Mouse (Mus musculus) heart, embryonic 14.5 days (tissue): ENCODE measurements around the gene Gm9833. TPM values are rescaled to one million over a fixed set of nuclear protein-coding genes. Genes with fewer than 3 reads are reported as not detected.

Source experiments
- ATAC-seq: fragments of 200-750 bp; cut with Nextera tagmentation; 2 replicates; pipeline ENCODE4 v1.8.0; 2017; ENCODE audit warnings: low read depth, moderate TSS enrichment; ENCODE audit not compliant: insufficient number of reproducible peaks, insufficient read depth, low FRiP score
- H3K27ac ChIP-seq, 2 experiments: fragments of 200-500 bp in 1 of 2; fragments of 300-500 bp in 1 of 2; sonication (generic) in 1 of 2; replicated peaks in 1 of 2; 2 replicates each; pipeline ENCODE4 v1.5.1; 2012 to 2014; ENCODE audit warnings: low read depth in 2 of 2, low read length in 2 of 2, control low read depth in 1 of 2, mild to moderate bottlenecking in 1 of 2, mixed read lengths in 1 of 2; ENCODE audit not compliant: control insufficient read depth in 1 of 2, insufficient read depth in 1 of 2
- H3K27me3 ChIP-seq: fragments of 300-500 bp; sonication (generic); 2 replicates; pipeline ENCODE4 v1.6.1; 2014; ENCODE audit warnings: mild to moderate bottlenecking, low read length, control low read depth; ENCODE audit not compliant: control insufficient read depth, insufficient read depth
- H3K36me3 ChIP-seq: fragments of 300-500 bp; sonication (generic); 2 replicates; pipeline ENCODE4 v1.6.1; 2014; ENCODE audit warnings: mild to moderate bottlenecking, control low read depth, low read length, mixed read lengths; ENCODE audit not compliant: control insufficient read depth, insufficient read depth
- H3K4me1 ChIP-seq, 2 experiments: fragments of 200-500 bp in 1 of 2; fragments of 300-500 bp in 1 of 2; sonication (generic) in 1 of 2; 2 replicates each; pipeline ENCODE4 v1.6.1; 2012 to 2014; ENCODE audit warnings: low read length in 2 of 2, control low read depth in 1 of 2, mixed read lengths in 1 of 2; ENCODE audit not compliant: control insufficient read depth in 2 of 2, insufficient read depth in 2 of 2
- H3K4me2 ChIP-seq: fragments of 300-500 bp; sonication (generic); 2 replicates; pipeline ENCODE4 v1.6.1; 2014; ENCODE audit warnings: mild to moderate bottlenecking, low read length
- H3K4me3 ChIP-seq, 2 experiments: fragments of 200-500 bp in 1 of 2; fragments of 300-500 bp in 1 of 2; sonication (generic) in 1 of 2; 2 replicates each; pipeline ENCODE4 v1.5.1; 2012 to 2014; ENCODE audit warnings: low read length in 2 of 2, mild to moderate bottlenecking in 2 of 2, control low read depth in 1 of 2, low read depth in 1 of 2, moderate library complexity in 1 of 2; ENCODE audit not compliant: control insufficient read depth in 1 of 2, insufficient read depth in 1 of 2
- H3K9ac ChIP-seq: fragments of 300-500 bp; sonication (generic); 2 replicates; pipeline ENCODE4 v1.6.1; 2014; ENCODE audit warnings: mild to moderate bottlenecking, low read length
- H3K9me3 ChIP-seq: fragments of 300-500 bp; sonication (generic); 2 replicates; pipeline ENCODE4 v1.6.1; 2016; ENCODE audit warnings: low read length, control low read depth; ENCODE audit not compliant: control insufficient read depth
- WGBS: fragments of 180-500 bp; shearing (Covaris S2); extraction: QIAGEN DNeasy Blood & Tissue Kit; methylation state at CpG from one replicate; pipeline ENCODE4 v1.1.7; 2014; 5-methylcytosine and 5-hydroxymethylcytosine counted together
- polyA plus RNA-seq: library from polyadenylated mRNA; unstranded; fragments of >200 nt; fragmentation: Nextera tagmentation; extraction: Ambion mirVana; gene quantifications from 2 replicates; pipeline ENCODE4 v1.2.1, GENCODE M21; 2014

Gm9833 gene
- polyA plus RNA-seq, 1 experiment from 2014 or later: 2.2 TPM

- H3K4me1 ChIP-seq: no peaks in the 10 kb centered on the region
- no peaks in the 10 kb centered on the region for H3K36me3 ChIP-seq
- no peak overlapping the region for H3K27ac ChIP-seq
- 55% methylated on average over 4 of the region's 4 CpGs for WGBS
- H3K27me3 ChIP-seq: no peaks in the 10 kb centered on the region; the same call in 1 of the 2 replicates
- no peaks in the 10 kb centered on the region for H3K9me3 ChIP-seq
- no peak for ATAC-seq
- H3K4me3 ChIP-seq: no peak overlapping the region
- H3K4me2 ChIP-seq: no peak overlapping the region
- H3K9ac ChIP-seq: no peak overlapping the region
Observed at GRCm38 (mm10) chr3:10082545-10083062, 5.3 kb upstream of the Gm9833 start.

DNA sequence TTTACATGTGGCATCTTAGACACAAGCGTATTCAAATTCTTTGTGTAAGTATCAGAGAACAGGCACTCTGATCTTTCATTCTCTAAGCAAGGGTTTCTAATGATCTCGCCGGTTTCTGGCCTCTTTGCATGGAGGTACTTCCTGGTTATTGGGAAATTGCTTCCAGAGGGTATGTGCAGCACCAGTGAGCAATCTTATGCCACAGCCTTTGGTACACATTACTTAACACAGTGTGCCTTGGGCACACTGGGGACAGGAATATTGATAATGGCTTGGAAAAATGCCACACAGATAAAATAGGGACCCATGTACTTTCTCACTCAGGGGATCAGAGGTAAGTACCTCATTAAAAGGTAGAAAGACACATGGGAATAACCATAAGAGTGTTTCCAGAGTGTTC lies 3.8 kb upstream of the Gm9833 start:
- no peaks in the 10 kb centered on the region for H3K4me1 ChIP-seq
- H3K4me2 ChIP-seq: no peak overlapping the region
- H3K36me3 ChIP-seq: no peaks in the 10 kb centered on the region
- no peak for ATAC-seq
- no peaks in the 10 kb centered on the region for H3K9me3 ChIP-seq
- no peak overlapping the region for H3K4me3 ChIP-seq
- 80% methylated on average over 3 of the region's 3 CpGs for WGBS
- no peaks in the 10 kb centered on the region; the same call in 1 of the 2 replicates for H3K27me3 ChIP-seq
- H3K9ac ChIP-seq: no peak overlapping the region
- no peak overlapping the region for H3K27ac ChIP-seq

DNA sequence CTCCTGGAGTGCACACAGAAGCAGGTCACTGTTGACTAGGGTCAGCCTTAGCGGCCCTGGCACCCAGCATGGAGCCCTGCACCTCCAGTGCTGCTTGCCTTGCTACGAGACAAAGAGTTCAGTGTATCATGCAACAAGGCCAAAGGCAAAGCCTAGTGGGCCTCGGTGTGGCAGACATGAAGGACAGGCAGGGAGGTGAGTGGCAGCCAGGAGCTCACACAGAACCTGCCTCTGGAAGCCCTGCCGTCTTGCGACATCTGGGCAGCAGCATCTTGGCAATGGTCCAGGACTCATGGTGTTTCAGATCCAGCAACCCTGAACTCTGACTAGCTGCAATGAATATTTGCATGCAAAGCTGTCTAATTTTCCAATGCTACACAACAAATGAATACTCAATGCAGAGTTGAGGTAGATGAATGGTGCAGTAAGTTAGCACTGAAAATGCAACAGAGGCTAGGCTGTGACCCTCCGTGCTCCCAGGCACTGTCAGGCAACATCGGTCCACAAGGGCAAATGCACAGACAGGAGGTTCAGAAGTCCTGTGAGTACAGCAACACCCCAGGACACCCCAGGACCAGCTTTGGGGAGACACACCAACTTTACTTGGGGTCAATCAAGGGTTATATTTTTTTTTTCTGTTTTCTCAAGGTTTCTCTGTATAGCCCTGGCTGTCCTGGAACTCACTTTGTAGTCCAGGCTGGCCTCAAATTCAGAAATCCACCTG lies 2.4 kb upstream of the Gm9833 start:
- H3K27ac ChIP-seq: no peak overlapping the region
- no peaks in the 10 kb centered on the region for H3K9me3 ChIP-seq
- H3K27me3 ChIP-seq: no peaks in the 10 kb centered on the region; the same call in 1 of the 2 replicates
- 62% methylated on average over 7 of the region's 7 CpGs for WGBS
- H3K36me3 ChIP-seq: no peaks in the 10 kb centered on the region
- H3K4me1 ChIP-seq: no peaks in the 10 kb centered on the region
- H3K4me3 ChIP-seq: no peak overlapping the region
- H3K4me2 ChIP-seq: no peak overlapping the region
- no peak overlapping the region for H3K9ac ChIP-seq
- ATAC-seq: no peak

- 89% methylated on average over 8 of the region's 8 CpGs for WGBS
- peaks cover 0 to 3% of the 10 kb centered on the region in 2 experiments; a peak in 1 of 4 replicates for H3K4me1 ChIP-seq
- H3K9ac ChIP-seq: no peak overlapping the region
- ATAC-seq: no peak
- peak overlapping the region; percentile 48; the same call in 1 of the 2 replicates for H3K4me2 ChIP-seq
- no peak overlapping the region for H3K27ac ChIP-seq
- H3K4me3 ChIP-seq: no peak overlapping the region
- H3K36me3 ChIP-seq: no peaks in the 10 kb centered on the region
- H3K27me3 ChIP-seq: no peaks in the 10 kb centered on the region; the same call in 1 of the 2 replicates
- no peaks in the 10 kb centered on the region for H3K9me3 ChIP-seq
Observed at GRCm38 (mm10) chr3:10087511-10087910, 399 bp upstream of the Gm9833 start.

DNA sequence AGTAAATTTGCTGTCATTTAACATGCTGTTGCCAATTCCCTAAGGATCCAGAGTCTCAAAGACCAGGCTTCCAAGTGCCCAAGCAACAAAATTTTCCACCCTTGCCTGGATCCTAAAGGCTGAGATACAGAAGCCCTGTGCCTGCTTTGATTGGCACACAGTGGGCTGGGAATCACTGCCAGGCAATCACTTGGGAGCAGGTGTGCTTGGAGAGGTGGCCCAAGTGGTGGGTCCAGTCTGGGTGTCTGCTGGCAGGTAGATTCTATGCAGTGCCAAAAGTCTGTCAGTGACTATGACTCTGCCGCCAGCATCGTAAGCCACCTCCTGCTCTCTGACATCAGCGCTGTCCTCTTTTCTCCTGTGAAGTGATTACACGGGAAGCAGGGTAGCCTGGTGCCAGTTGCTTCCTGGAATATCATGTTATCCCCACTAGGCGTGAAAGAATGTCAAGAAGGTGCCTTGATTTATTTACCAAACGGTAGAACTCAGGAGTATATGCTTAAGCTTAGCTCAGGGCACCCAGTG lies 3.8 kb downstream of the Gm9833 start:
- Histone ChIP-seq H3K27me3 (no peaks in the 10 kb centered on the region; the same call in 1 of the 2 replicates), H3K4me1 (peaks cover 0 to 3% of the 10 kb centered on the region in 2 experiments; a peak in 1 of 4 replicates), H3K27ac (peak overlapping the region in 1 of 2 experiments; percentile 75; a peak in 2 of 4 replicates), H3K4me2 (no peak overlapping the region), H3K36me3 (no peaks in the 10 kb centered on the region), H3K9ac (no peak overlapping the region), H3K4me3 (no peak overlapping the region), H3K9me3 (no peaks in the 10 kb centered on the region)
- WGBS: 53% methylated on average over 6 of the region's 6 CpGs
- no peak for ATAC-seq

GRCm38 (mm10) chr3:10092499-10092898 lies 4.6 kb downstream of the Gm9833 start:
- ATAC-seq: 0 out of 2 replicates have a peak, but pooled peaks have one; percentile 21
- 47% methylated on average over 7 of the region's 7 CpGs for WGBS

GRCm38 (mm10) chr3:10092914-10093313 lies 5.0 kb downstream of the Gm9833 start:
- Histone ChIP-seq H3K9ac (no peak overlapping the region), H3K4me3 (no peak overlapping the region), H3K4me1 (peaks cover 0 to 3% of the 10 kb centered on the region in 2 experiments; a peak in 1 of 4 replicates), H3K4me2 (no peak overlapping the region), H3K27ac (peak overlapping the region; percentile 60 to 75), H3K27me3 (no peaks in the 10 kb centered on the region), H3K36me3 (no peaks in the 10 kb centered on the region), H3K9me3 (no peaks in the 10 kb centered on the region)
- WGBS: 67% methylated on average over 6 of the region's 6 CpGs
- no peak for ATAC-seq

More at GRCm38 (mm10) chr3:10092499-10092898, 4.6 kb downstream of the Gm9833 start:
- Histone ChIP-seq H3K27ac (peak overlapping the region; percentile 60 to 75), H3K9ac (no peak overlapping the region), H3K4me2 (no peak overlapping the region), H3K4me1 (peaks cover 0 to 3% of the 10 kb centered on the region in 2 experiments; a peak in 1 of 4 replicates), H3K4me3 (no peak overlapping the region), H3K27me3 (no peaks in the 10 kb centered on the region; the same call in 1 of the 2 replicates), H3K9me3 (no peaks in the 10 kb centered on the region), H3K36me3 (no peaks in the 10 kb centered on the region)
